Mouse (Mus musculus) intestine, embryonic 16.5 days (tissue): ENCODE measurements around the gene Uroc1. TPM values are rescaled to one million over a fixed set of nuclear protein-coding genes. Genes with fewer than 3 reads are reported as not detected.

Experiments used
- ATAC-seq: fragments of 200-750 bp; cut with Nextera tagmentation; 2 replicates; pipeline ENCODE4 v1.8.0; 2017; ENCODE audit warnings: moderate TSS enrichment, moderate library complexity
- H3K27ac ChIP-seq: fragments of 300-500 bp; sonication (generic); 2 replicates; pipeline ENCODE4 v1.5.1; 2014; ENCODE audit warnings: mild to moderate bottlenecking, low read length
- H3K27me3 ChIP-seq: fragments of 300-500 bp; sonication (generic); replicated peaks from 2 replicates; pipeline ENCODE4 v1.6.1; 2014; ENCODE audit warnings: low read length, control low read depth, mixed read lengths; ENCODE audit not compliant: control insufficient read depth, insufficient read depth
- H3K36me3 ChIP-seq: fragments of 300-500 bp; sonication (generic); 2 replicates; pipeline ENCODE4 v1.6.1; 2014; ENCODE audit warnings: low read length, control low read depth; ENCODE audit not compliant: control insufficient read depth, insufficient read depth
- H3K4me1 ChIP-seq: fragments of 300-500 bp; sonication (generic); 2 replicates; pipeline ENCODE4 v1.6.1; 2014; ENCODE audit warnings: low read length, control low read depth, mixed read lengths; ENCODE audit not compliant: control insufficient read depth, insufficient read depth
- H3K4me2 ChIP-seq: fragments of 300-500 bp; sonication (generic); 2 replicates; pipeline ENCODE4 v1.6.1; 2014; ENCODE audit warnings: low read depth, low read length, control low read depth
- H3K4me3 ChIP-seq: fragments of 300-500 bp; sonication (generic); 2 replicates; pipeline ENCODE4 v1.5.1; 2014; ENCODE audit warnings: mild to moderate bottlenecking, low read length
- H3K9ac ChIP-seq: fragments of 300-500 bp; sonication (generic); 2 replicates; pipeline ENCODE4 v1.6.1; 2014; ENCODE audit warnings: low read depth, low read length
- H3K9me3 ChIP-seq: fragments of 300-500 bp; sonication (generic); 2 replicates; pipeline ENCODE4 v1.6.1; 2016; ENCODE audit warnings: low read length, control low read depth; ENCODE audit not compliant: control insufficient read depth
- WGBS: fragments of 180-500 bp; shearing (Covaris S2); extraction: QIAGEN DNeasy Blood & Tissue Kit; methylation state at CpG from one replicate; pipeline ENCODE4 v1.1.7; 2014; 5-methylcytosine and 5-hydroxymethylcytosine counted together
- polyA plus RNA-seq: library from polyadenylated mRNA; unstranded; fragments of >200 nt; fragmentation: Nextera tagmentation; extraction: Ambion mirVana; gene quantifications from 2 replicates; pipeline ENCODE4 v1.2.1, GENCODE M21; 2015

Uroc1 gene
- polyA plus RNA-seq, 1 experiment from 2014 or later = 0.65 TPM

- Histone ChIP-seq H3K36me3 (no peaks in the 10 kb centered on the region), H3K27me3 (no peaks in the 10 kb centered on the region), H3K4me3 (no peak overlapping the region), H3K4me2 (no peak overlapping the region), H3K9me3 (no peaks in the 10 kb centered on the region), H3K9ac (no peak overlapping the region), H3K4me1 (no peaks in the 10 kb centered on the region), H3K27ac (no peak overlapping the region)
- peak; percentile 58 for ATAC-seq
These were observed 75.5 kb downstream of the Uroc1 start for GRCm38 (mm10) chr6:90408632-90409031.

- no peaks in the 10 kb centered on the region for H3K4me1 ChIP-seq
- no peak overlapping the region for H3K4me3 ChIP-seq
- whole genome bisulfite sequencing = 65% methylated on average over 1 of the region's 1 CpGs
- H3K36me3 ChIP-seq = no peaks in the 10 kb centered on the region
- H3K27ac ChIP-seq = no peak overlapping the region
- no peaks in the 10 kb centered on the region for H3K27me3 ChIP-seq
- no peak overlapping the region for H3K4me2 ChIP-seq
- no peak for ATAC-seq
- no peak overlapping the region for H3K9ac ChIP-seq
- H3K9me3 ChIP-seq = no peaks in the 10 kb centered on the region
These were observed 77.9 kb downstream of the Uroc1 start for GRCm38 (mm10) chr6:90410972-90411371.

- no peaks in the 10 kb centered on the region for H3K27me3 ChIP-seq
These were observed 78.8 kb downstream of the Uroc1 start for GRCm38 (mm10) chr6:90411926-90412325.

More at GRCm38 (mm10) chr6:90411926-90412325, 78.8 kb downstream of the Uroc1 start:
- Histone ChIP-seq H3K36me3 (no peaks in the 10 kb centered on the region), H3K27ac (no peak overlapping the region), H3K9ac (no peak overlapping the region), H3K9me3 (no peaks in the 10 kb centered on the region), H3K4me3 (no peak overlapping the region), H3K4me2 (no peak overlapping the region), H3K4me1 (no peaks in the 10 kb centered on the region)
- ATAC-seq = peak; percentile 41; the same call in 1 of the 2 replicates
- 69% methylated on average over 7 of the region's 7 CpGs for WGBS

Other genes starting within 250 kb of the Uroc1 start
- not detected in 2 replicates for gene Vmn1r50, start 231.9 kb upstream of the Uroc1 start, polyA plus RNA-seq
- not detected in 2 replicates for gene Vmn1r51, start 210.7 kb upstream of the Uroc1 start, polyA plus RNA-seq
- gene Vmn1r52, start 158.5 kb upstream of the Uroc1 start, polyA plus RNA-seq = not detected in 2 replicates
- gene V1ra8, start 130.5 kb upstream of the Uroc1 start, polyA plus RNA-seq = not detected in 2 replicates
- 0.12 TPM in 2 replicates for gene Vmn1r53, start 108.8 kb upstream of the Uroc1 start, polyA plus RNA-seq
- gene Vmn1r54, start 87.0 kb upstream of the Uroc1 start, polyA plus RNA-seq = not detected in 2 replicates
- not detected in 2 replicates for gene BC048671, start 32.1 kb upstream of the Uroc1 start, polyA plus RNA-seq
- 0.34 and 1.1 TPM in 2 replicates for gene Chst13, start 8.1 kb upstream of the Uroc1 start, polyA plus RNA-seq
- 4.4 and 4.9 TPM in 2 replicates for gene Zxdc, start 36.2 kb downstream of the Uroc1 start, polyA plus RNA-seq
- gene Cfap100, start 95.5 kb downstream of the Uroc1 start, polyA plus RNA-seq = 0.27 and 0.32 TPM in 2 replicates
- gene Klf15, start 129.3 kb downstream of the Uroc1 start, polyA plus RNA-seq = 5.9 and 6.3 TPM in 2 replicates
- 27.4 and 32.7 TPM in 2 replicates for gene Aldh1l1, start 153.1 kb downstream of the Uroc1 start, polyA plus RNA-seq